Mouse (Mus musculus): Measurements from ENCODE around the gene Zfp119a. TPM values are rescaled to one million over a fixed set of nuclear protein-coding genes. Genes with fewer than 3 reads are reported as not detected.

The Zfp119a gene
- 2.8 and 4.9 TPM in 2 replicates for polyA plus RNA-seq (2012; rRNA removed)

DNA sequence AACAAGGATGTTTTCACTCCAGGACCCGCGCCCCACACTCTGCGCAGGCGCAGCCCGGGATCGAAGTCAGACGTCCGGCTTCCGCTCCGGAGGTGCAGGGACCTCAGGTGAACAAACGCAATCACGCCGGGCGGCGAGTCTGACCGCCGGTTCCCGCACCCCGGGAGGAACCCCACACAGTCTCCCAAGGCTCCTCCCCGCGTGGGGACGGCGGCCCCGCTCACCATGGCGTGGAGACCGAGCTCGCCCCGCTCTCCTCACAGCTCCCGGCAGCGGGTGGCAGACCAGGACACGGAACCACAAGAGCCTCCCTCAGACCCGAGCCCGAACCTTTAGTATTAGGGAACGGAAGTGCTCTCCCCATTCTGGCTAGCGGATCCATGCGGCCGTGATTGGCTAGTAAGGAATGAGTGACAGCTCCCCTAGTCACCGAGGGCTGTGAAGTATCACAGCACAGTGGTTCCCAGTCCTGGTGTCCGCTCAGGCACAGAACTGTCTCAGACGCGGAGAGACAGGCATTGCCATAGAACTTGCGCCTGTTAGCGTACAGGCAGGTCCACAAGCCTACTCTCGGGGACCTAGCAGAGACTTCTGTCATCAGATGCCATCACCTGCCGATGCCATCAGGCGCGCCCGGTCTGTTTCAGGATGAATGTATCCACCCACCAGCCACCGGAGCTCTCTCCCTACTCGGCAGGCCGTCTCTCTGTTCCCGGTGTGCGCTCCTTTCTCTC is at the start of gene Zfp119a:
Gene Zfp119a (minus strand): TSS at position 295 of the 734 bp plus-strand sequence.

Other genes with a start within 250 kb of the Zfp119a start
- 23.4 and 28.9 TPM in 2 replicates for gene Pot1b, start 166.3 kb downstream of the Zfp119a start, polyA plus RNA-seq (2012; rRNA removed)
- gene Adgre4, start 128.9 kb downstream of the Zfp119a start, polyA plus RNA-seq (2012; rRNA removed) = 0.07 and 0.08 TPM in 2 replicates
- gene Zfp959, start 13.2 kb upstream of the Zfp119a start, polyA plus RNA-seq (2012; rRNA removed) = 6.1 and 10.3 TPM in 2 replicates
- gene Zfp119b, start 70.6 kb upstream of the Zfp119a start, polyA plus RNA-seq (2012; rRNA removed) = 2.0 and 3.3 TPM in 2 replicates
- gene Ebi3, start 73.7 kb upstream of the Zfp119a start, polyA plus RNA-seq (2012; rRNA removed) = 1.7 and 2.3 TPM in 2 replicates
- 18.2 and 21.1 TPM in 2 replicates for gene Yju2, start 80.2 kb upstream of the Zfp119a start, polyA plus RNA-seq (2012; rRNA removed)
- gene Shd, start 91.5 kb upstream of the Zfp119a start, polyA plus RNA-seq (2012; rRNA removed) = 104 and 121 TPM in 2 replicates
- gene Fsd1, start 107.6 kb upstream of the Zfp119a start, polyA plus RNA-seq (2012; rRNA removed) = 49.5 and 55.5 TPM in 2 replicates
- 4.7 and 5.8 TPM in 2 replicates for gene Stap2, start 126.7 kb upstream of the Zfp119a start, polyA plus RNA-seq (2012; rRNA removed)
- gene Mpnd, start 126.8 kb upstream of the Zfp119a start, polyA plus RNA-seq (2012; rRNA removed) = 164 and 185 TPM in 2 replicates
- gene Sh3gl1, start 157.7 kb upstream of the Zfp119a start, polyA plus RNA-seq (2012; rRNA removed) = 77.7 and 92.3 TPM in 2 replicates
- gene Chaf1a, start 161.5 kb upstream of the Zfp119a start, polyA plus RNA-seq (2012; rRNA removed) = 35.8 and 121 TPM in 2 replicates
- gene Ubxn6, start 196.1 kb upstream of the Zfp119a start, polyA plus RNA-seq (2012; rRNA removed) = 47.3 and 53.2 TPM in 2 replicates
- 143 and 299 TPM in 2 replicates for gene Hdgfl2, start 200.7 kb upstream of the Zfp119a start, polyA plus RNA-seq (2012; rRNA removed)
- 0.04 and 0.06 TPM in 2 replicates for gene Plin4, start 230.9 kb upstream of the Zfp119a start, polyA plus RNA-seq (2012; rRNA removed)
- gene Plin5, start 238.7 kb upstream of the Zfp119a start, polyA plus RNA-seq (2012; rRNA removed) = 0.11 and 0.13 TPM in 2 replicates
- 0.06 and 0.07 TPM in 2 replicates for gene Lrg1, start 243.1 kb upstream of the Zfp119a start, polyA plus RNA-seq (2012; rRNA removed)